Mouse (Mus musculus) frontal cortex, postnatal 36 days (tissue): Measurements from ENCODE around the gene Gm28374.
A peak's percentile ranks its signal among the peaks of the same experiment; 100 is the strongest.

Experiments used
- DNase-seq, 2 experiments: peaks; one replicate each; pipeline ENCODE4 v3.0.0; 2022; ENCODE audit warnings: low spot score in 2 of 2

Gene Gm28374

GRCm38 (mm10) chr19:6085417-6085879 is 3.4 kb upstream of the Gm28374 start:
- DNase-seq: no peak

- peak; percentile 95 to 98 for DNase-seq
Observed at GRCm38 (mm10) chr19:6084478-6085248, 2.6 kb upstream of the Gm28374 start, which contains the start of the genes Zfpl1 and Cdca5. Gene Zfpl1 (minus strand): TSS chr19:6084956. Gene Cdca5 (plus strand): TSS chr19:6084983.

GRCm38 (mm10) chr19:6079983-6080480 is 2.0 kb downstream of the Gm28374 start, which contains the start of gene Tmem262:
Gene Tmem262 (plus strand): TSS chr19:6080033.
- no peak for DNase-seq

GRCm38 (mm10) chr19:6076564-6077393 is 5.3 kb downstream of the Gm28374 start, which contains the start of gene Vps51:
Gene Vps51 (minus strand): TSS chr19:6077231.
- DNase-seq: peak; percentile 89 to 93

DNA sequence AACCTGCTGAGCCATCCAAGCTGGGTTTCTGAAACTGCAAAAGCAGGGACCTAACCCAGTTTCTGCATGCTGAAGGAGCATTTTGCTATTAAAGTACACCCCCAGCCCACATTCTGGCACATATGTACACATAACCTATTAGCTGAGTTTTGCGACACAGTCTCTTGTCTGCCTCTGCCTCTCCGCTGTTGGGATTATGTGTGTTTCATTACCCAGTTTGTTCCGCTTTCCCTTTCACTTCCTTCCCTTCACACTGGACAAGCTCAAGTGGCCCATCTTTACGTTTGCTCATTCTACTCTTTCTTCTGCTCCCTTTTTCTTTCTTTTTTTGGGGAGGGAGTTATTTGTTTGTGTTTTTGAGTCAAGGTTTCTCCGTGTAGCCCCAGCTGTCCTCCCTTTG is 8.2 kb downstream of the Gm28374 start:
- DNase-seq: no peak

GRCm38 (mm10) chr19:6071261-6071660 is 10.8 kb downstream of the Gm28374 start:
- no peak for DNase-seq

DNA sequence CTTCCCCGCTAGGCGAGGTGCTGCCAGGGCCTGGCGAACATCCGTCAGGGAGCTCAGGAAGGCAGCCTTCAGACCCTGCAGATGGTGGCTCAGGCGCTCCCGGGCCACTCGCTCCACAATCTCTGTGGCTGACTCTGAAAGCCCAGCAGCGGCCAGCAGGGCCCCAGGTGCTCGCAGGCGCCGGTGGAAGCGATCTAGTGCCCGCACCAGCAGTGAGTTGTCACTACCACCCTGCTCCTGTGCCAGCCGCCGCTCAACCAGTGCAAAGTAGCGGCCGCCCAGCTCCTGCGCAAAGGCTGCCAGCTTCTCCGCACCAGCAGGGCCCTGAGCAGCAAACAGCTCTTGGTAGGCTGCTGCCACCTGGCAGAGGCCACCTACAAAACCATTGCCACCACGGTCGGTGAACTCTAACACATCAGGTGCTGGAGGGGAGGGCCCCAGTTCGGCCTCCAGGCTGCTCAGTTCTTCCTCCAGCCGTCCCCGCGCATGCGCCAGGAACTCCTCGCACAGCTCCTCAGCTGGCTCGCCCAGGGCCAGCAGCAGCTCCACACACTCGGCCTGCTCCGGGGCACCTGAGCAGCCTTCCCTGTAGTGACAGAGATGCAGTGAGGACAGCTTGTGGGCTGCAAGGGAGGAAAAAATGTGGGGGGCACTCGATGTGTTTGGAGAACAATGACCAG is 11.3 kb downstream of the Gm28374 start:
- DNase-seq: no peak

GRCm38 (mm10) chr19:6069851-6070250 is 12.2 kb downstream of the Gm28374 start:
- no peak for DNase-seq

GRCm38 (mm10) chr19:6068951-6069350 is 13.1 kb downstream of the Gm28374 start:
- DNase-seq: no peak

DNA sequence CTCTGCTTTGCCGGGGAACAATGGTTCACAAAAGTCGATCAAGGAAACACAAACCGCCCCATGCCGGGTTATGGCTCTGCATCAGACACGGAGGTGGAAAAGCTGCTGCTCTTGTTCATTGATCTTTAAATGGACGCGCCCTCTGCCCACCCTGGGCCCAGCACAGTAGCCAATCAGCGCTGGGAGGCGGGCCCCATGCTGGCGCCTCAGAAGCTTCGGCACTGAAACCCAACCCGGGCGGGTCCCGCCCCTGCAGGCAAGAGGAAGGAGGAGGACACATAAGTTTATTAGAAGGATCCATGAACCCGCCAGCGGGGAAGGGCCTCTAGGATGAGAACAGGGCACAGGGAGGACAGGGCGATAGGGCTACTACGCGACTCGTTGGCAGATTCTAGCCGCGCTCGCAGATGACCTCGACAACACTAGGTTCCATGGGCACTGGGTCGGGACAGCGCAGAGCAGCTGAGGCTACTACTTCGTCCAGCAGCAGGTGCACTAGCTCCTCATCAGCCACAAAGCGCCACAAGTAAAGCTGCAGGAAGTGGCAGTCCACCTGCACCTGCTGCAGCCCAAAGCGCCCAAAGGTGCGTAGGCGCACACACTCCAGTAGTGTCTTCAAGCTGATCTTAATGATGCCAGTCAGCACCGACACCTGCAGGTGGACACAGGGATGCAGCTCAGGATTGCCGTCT is 14.2 kb downstream of the Gm28374 start, which contains the start of gene Tm7sf2:
Gene Tm7sf2, minus strand, starts transcription at position 650 of the 692 bp plus-strand sequence.
- peak; percentile 77 to 87 for DNase-seq

- peak; percentile 78 to 87 for DNase-seq
Observed at GRCm38 (mm10) chr19:6067011-6067723, 14.9 kb downstream of the Gm28374 start.

DNA sequence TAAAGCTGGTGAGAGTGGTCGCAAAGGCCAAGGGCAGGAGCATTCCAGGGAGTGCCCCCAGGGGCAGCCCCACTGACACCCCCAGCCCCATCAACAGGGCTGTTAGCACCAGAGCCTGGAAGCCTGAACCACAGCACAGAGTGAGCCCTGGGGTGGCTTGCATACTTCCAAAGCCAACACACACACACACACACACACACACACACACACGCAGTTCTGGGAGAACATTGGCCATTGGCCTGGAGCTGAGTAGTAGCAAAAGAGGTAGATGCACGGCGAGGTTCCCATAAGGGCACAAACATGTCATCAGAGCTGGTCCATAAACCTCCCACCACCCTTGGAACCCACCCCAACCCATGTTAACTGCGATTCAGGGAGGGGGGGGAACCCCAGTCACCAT is 15.5 kb downstream of the Gm28374 start:
- DNase-seq: no peak

DNA sequence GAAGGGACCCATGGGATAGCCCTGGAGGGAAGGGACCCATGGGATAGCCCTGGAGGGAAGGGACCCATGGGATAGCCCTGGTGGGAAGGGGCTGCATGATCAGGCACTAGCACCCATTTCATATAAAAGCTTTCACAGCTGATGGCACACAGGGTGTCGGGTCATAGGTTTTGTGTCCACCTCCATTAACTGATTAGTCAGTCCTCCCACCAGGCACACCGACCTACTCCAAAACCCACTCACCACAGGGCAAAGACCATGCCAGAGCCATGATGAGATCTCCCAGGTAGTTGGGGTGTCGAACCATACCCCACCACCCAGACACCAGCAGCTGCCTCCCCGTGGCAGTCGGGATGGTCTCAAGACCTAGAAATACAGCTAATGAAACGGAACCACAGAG is 19.0 kb downstream of the Gm28374 start:
- no peak for DNase-seq

- DNase-seq: no peak
Observed at GRCm38 (mm10) chr19:6062418-6062817, 19.6 kb downstream of the Gm28374 start.

DNA sequence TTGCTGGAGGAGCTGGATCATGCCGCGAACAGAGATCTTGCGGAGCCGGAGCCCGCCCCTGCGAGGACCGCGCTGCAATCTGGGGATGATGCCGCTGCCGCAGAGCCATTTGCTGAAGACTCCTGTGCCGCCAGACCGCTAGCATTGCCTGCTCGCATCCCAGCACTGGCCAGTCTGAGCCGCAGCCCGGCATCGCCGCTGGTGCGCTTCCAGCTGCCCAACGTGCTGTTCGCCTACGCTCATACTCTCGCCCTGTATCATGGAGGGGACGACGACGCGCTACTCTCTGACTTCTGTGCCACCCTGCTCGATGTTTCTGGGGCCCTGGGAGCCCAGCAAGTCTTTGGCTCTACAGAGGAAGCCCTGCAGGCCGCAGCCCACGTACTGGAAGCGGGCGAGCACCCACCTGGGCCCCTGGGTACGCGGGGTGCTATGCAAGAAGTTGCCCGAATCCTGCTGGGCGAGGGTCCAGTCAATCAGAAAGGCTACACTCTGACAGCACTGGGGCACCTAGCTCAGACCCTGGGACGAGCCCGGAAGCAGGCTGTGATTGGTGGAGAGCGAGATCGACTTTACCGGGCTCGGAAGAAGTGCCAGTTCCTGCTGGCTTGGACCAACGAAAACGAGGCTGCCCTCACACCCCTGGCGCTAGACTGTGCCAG is 20.3 kb downstream of the Gm28374 start:
- peak; percentile 36 to 39 for DNase-seq

DNA sequence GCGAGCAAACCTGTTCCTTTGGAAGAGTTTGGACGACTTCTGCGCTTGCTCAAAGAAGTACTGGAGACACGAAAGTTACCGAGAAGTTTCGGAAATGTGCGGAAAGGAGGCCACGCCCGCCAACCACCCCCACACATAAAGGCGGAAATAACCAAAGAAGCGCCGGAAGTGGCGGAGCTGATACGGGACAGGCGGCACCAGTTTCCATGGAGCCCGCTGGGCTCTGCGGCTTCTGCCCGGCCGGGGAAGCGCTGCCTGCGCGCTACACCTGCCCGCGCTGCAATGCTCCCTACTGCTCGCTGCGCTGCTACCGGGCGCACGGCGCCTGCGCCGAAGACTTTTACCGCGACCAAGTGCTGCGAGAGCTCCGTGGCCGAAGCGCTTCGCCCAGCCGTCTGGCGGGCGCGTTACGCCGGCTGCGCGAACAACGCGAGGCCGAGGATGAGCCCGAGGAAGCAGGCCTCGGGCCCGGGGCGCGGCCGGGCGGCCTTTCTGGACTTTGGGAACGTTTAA is 21.0 kb downstream of the Gm28374 start, which contains the start of gene Znhit2:
Gene Znhit2, plus strand, starts transcription at position 172 of the 513 bp plus-strand sequence.
- peak; percentile 93 to 97 for DNase-seq

- DNase-seq: no peak
Observed at GRCm38 (mm10) chr19:6058966-6059365, 23.1 kb downstream of the Gm28374 start.

DNA sequence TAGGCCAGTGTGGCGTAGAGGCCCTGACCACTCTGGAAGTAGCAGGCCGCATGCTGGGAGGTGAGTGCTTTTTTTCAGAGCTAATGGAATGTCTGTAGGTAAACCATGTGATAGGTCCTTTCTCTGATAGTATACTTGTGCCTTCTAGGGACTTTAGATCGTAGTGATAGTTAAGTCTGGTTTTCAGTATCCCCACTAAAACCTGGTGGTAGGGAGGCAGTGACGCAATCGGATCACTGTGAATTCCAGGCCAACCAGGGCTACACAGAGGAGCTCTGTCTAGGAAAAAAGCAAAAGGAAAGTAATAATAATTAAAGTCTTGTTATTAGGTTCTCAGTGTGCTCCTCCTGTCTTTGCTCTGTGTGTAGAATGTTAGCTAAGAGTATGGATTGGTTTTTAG is 23.5 kb downstream of the Gm28374 start:
- no peak for DNase-seq

DNA sequence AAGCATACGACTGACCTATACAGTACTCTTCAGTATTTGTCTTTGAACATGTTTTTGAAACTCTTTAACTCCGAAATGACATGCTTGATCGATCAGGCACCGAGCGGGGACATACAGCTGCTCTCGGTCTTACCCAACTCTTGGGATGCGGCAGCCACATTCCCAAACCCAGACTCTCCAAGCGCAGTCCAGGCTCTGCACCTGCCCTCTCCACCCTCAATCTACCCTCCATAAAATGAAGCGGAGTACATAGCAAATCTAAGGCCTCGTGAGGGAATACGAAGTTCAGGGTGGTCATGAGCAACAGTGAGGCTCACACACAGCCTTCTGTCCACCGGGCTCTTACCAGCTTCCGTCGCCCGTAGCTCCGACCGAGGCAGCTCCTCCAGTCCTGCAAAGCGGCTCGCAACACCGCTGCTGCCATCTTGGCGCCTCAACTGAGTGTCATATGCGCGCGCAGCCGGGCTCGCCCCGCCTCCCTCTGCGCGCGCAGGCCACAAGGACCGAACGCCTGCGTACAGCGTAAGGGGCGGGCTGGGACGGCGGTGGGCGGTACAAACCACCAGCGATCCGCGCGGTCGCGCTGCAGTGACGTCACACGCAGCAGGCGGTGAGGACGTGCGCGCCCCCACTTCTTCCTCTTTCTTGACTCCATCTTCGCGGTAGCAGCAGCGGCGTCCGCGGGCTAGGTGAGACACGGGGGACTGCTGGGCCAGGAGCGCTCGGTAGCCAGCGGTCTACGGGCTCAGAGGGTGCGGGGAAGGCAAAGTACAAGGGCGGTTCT is 24.6 kb downstream of the Gm28374 start, which contains the start of the genes Mrpl49 and Fau:
Gene Mrpl49, minus strand, starts transcription at position 473 of the 784 bp plus-strand sequence.
Gene Fau, plus strand, starts transcription at position 532 of the 784 bp plus-strand sequence.
- peak; percentile 99 for DNase-seq
